Mouse (Mus musculus) MEL-GATA-1-ER (cell line): ENCODE measurements at regions not wholly inside any gene's neighbourhood (a gene's known extent, or its start where the extent isn't known, plus 50 kb on each side); places are given as distances from the start of the nearest gene placed in this dataset.

Experiments used
- DNase-seq: peaks from one replicate; pipeline ENCODE4 v3.0.0-alpha.2; 2012; ENCODE audit warnings: low read depth; ENCODE audit errors: extremely low read depth

DNA sequence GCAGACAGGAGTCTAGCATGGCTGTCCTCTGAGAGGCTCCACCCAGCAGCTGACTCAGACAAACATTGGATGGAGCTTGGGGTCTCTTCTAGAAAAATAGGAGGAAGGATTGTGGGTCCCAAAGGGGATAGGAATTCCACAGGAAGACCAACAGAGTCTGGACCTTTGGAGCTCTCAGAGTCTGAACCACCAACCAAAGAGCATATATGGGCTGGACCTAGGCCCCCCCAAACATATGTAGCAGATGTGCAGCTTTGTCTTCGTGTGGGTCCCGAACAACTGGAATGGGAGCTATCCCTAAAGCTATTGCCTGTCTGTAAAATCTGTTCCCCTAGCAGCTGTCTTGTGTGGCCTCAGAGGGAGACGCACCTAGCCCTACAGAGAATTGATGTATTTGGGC is 50.1 kb upstream of the Cpm start:
- no peak for DNase-seq

DNA sequence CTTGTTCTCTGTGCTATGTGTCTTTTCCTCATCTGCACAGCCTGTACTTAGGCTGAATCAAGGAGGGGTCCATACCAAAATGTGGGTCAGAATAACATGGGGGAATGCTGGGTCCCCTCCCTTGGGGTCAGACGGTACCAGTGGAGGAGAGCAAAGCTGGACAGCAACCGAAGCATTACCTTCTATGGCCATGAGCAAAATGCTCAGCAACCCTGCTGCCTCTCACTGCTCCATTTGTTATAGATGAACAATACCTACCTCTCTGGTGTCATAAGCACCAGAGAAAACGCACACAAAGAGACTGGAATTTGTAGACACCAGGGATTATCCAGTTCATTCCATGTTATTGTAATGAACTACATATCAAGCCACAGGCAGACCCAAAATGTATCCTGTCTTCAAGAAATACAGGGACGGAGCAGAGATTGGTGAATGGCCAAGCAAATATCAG is 50.6 kb upstream of the Cpm start:
- no peak for DNase-seq

DNA sequence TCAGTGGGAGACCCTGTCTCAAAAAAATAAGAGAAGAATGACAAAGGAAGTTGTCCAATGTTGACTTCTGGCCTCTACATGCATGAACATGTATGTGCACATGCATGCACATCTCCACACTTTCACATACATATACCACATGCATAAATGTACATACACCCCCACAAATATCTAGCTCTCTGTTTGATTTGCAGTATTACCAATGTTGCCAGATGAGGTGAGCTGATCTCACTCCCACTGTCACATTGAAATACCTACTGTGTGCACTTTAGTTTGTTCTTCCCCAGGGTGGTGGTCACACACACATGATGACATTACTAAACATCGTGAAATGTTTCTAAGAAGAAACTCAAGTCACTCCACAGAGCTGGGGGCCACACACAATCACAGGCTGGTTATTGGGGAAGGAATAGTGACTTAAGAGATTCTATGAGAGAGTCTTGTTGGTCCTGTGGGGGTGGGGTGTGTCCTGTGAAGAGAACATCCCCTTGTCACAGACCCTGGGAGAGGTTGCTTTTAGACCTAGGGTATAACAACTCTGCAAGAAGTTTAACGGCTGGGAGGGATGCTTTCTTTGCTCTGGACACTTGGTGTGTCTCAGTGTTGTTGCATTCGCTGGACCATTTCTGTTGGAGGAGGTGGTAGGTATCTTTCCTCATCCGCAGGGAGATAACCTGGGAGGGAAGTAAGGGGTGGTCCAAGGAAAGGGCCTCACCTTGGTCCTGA is 51.2 kb upstream of the Cpm start:
- no peak for DNase-seq

DNA sequence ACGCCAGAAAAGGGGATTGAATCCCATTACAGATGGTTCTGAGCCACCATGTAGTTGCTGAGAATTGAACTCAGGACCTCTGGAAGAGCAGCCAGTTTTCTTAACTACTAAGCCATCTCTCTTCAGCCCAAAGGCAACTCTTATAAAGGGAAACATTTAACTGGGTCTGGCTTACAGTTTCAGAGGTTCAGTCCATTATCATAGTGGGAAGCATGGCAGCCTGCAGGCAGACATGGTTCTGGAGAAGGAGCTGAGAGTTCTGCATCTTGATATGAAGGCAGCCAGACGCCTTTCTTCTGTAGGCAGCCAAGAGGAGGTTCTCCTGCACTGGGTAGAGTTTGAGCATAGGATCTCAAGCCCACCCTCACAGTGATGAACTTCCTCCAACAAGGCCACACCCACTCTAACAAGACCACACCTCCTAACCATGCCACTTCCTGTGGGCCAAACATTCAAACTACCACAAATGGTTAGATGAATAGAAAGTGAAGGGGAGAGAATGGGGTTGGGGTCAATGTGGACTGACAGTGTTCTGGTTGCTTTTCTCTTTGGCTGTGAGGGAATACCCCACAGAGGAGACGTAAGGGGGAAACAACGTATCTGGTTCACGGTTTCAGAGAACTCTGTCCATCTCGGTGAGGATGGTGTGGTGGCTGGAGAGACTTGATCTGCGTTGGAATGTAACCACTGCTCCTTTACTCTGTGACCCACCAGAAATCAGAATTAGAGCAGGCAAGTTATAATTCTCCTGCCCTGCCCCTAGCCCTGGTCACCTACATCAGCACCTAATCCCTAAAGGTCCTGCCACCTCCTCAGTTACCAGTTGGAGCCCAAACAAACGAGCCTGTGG is 52.2 kb upstream of the Cpm start:
- no peak for DNase-seq

DNA sequence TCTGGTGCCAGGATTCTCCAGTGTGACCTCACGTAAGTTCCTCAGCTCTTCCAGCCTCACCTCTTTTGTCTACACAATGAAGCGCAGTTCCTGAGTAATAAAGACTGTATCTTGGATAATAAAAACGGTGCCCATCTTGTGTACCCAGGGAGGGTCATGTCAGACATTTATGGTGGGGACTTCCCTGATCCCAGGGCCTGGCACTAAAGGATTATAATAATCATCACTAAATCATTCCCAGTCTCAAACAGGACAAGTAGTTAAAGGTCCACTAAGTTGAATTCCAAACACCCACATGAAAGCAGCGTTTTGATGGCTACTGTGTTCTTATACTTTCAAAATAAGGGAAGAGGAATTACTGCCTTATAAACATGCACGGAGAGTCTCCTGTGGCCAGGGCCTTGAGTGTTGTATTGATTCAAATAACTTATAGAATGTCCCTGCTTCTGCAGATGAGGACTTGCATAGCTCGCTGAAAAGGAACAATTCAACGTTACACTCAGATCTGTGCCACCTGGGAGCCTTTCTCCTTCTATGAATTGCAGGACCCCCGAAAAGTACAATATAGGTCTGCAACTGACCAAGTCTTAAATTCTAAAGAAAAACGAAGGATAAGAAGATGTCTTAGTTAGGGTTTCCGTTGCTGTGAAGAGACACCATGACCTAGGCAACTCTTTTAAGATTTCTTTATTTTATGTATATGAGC is 53.0 kb upstream of the Cpm start:
- DNase-seq = no peak

DNA sequence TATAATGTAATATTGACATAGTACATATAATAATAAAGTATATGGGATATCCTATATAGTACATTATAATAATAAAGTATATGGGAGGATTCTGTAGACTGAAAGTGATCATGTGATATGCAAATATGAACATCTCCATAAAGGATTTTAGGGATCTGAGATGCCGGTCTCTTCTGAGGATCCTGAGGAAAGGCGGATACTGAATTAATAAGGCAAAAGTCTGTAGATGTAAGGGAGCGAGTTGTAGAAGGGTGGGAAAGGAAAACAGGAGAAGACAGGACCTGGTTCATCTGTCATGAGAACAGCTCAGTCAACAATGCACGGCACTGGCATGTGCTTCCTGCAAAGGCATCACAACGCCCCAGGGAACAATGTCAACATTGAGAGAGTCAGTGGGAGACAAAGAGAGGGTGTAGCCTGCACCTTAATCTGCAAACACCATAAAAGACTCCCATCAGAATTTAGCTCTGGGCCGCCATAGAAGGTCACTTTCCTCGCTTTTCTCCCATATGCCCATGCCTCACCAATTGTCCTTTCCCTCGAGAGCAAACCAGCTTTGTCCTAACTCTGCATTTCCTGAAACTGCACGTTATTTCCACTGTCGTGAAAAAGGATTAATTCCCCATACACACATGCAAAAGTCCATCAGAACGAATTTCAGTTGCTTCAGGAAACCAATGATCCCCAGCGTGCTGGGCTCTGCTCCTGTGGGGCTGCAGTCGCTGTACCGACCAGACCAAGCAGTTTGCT is 53.7 kb upstream of the Cpm start:
- DNase-seq = no peak

DNA sequence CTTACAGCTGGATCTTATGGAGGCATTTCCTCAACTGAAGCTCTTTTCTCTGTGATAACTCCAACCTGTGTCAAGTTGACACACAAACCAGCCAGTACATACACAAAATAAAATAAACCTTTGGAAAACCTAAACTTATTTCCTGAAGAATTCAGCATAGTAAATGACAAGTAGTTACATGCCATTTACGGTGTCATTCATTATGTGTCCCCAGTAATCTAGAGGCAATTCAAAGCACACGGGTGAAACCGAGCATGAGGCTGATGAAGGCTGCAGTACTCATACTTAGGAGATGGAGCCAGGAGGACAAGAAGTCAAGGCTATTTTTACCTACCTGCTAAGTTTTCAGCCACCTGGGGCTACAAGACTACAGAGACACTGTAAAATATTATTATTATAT is 54.4 kb upstream of the Cpm start:
- no peak for DNase-seq

DNA sequence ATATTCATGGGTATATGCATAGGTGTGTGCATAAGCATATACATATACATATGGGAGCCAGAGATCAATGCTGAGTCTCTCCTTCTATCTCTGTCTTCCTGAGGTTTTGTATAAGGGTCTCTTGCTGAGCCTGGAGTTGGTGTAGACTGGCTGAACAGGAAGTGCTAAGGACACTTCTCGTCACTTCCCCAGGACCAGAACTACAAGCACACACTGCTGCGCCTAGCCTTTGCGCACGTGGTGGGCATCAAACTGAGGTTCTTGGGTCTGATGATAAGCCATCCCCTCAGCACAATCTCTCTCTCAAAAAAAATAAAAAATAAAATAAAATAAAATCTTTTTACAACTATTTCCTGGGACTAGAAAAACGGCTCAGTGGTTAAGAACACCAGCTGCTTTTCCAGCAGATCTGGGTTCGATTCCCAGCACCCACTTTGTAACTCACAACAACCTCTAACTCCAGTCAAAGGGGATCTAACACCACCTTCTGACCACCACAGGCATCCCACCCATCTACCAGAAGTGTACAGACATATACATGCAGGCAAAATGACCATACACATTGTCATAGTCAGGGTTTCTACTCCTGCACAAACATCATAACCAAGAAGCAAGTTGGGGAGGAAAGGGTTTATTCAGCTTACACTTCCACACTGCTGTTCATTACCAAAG is 55.1 kb upstream of the Cpm start:
- DNase-seq = no peak

DNA sequence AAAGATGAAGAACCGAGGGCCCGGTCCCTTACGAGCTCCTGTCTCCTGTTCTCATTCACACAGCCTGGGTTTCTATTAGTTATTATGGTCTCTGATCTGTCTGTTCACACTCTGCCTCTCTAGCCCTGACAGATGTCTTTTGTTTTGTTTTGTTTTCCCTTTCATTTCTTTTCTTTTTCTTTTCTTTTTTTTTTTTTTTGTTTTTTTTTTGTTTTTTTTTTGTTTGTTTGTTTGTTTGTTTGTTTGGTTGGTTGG is 55.8 kb upstream of the Cpm start:
- DNase-seq = no peak

DNA sequence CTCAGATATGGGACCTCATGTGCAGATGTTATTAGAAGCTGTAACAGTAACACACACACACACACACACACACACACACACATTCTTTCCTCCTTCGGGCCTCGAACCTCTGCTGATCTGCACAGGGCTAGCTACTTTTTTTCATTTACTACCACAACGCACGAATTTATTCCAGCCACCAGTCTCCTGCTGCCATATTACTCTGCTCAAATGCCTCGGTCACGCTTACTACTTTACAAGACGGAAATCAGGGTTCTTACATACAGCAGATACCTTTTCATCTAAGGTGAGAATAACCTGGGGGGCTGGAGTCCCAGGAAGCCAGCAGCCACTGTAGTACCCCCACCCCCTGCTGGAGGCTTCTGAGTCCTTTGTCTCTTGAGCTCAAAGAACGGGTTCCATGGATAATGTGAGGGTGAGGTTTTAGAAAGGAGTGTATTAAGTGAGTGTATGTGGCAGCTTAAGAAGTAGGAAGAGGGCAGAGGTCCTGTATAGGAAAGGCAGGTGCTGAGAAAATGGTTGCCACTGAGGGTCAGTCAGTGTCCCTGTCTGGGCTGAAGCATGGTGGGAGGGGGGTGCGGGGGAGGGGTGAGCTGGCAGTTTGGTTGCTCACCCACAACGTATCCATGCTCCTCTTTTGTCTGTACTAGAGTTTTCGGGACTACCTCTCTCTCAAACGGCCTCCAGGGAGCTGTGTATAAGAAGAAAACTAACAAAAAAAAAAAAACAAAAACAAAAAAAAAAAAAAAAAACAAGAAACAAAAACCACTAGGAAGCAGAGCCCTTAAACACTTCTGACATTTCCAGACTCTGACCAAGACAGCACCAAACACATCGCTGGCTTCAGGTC is 56.3 kb upstream of the Cpm start:
- no peak for DNase-seq

DNA sequence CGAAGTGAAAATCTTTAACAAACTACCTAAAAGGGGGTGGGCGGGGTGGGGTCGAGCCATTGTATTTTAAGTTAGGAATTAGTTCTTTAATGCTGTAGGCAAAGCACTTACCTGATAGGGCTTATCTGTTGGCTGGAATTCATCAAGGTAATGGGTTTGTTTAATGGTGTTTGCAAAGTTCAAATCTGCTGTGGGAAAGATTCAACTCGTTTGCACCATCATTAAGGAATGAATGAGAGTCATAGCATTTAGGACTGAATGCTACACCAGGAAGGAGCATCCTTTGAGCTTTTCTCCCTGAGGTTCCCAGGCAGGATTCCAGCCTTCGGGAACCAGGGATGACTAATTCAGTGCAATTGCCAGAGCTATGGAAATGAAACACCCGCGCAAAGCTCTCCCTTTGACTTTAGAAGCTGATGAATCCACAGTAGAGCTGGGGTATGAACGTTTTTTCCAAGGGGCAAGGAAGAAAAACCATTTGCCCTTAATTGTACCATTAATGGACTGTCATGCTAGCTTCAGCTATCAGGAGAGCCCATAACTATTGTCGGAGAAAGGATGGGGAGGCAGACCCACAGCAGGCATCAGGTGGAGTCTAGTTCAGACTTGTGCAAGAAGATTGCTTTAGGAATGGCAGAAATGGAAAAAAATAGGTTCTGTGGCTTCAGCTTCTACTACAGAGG is 57.3 kb upstream of the Cpm start:
- DNase-seq = no peak

DNA sequence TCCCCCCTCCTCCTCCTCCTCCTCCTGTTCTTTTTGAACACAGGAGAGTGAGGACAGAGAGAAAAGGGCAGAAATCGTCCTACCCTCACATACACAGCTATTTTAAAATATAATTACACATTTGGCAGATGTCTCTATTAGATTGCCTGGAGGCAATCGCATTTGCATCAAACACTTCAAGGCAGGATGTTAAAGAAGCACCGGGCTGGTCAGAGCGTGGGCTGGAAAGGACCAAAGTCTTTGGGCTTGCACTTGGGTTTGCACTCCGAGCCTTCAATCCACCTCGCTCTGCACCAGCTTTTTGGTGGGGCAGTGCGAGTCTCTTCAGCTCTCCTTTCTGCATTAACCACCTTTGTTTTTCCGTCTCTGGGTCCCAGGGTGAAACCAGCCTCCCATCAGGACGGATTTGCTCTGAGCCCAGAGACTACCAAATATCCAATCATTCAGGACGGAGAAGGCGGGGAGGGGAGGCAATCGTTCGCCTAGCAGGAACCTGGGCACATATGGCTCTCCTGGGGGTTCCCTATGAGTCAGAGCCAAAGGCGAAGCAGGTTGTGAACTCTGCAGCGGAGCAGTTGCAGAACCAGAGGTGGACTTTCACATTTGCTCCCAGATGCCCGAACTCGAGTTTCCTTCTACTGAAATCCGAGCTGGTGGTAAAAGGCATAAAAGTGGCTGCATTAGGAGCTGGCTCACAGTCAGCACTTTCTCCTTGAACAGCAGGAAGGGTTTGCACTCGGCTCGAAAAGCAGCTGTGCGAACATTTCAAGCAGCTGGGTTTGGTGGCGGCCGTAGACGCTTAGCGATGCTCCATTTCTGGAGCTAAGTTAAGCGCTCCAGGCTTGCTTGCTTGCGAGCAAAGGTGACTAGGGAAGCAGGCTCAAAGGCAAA is 58.1 kb upstream of the Cpm start:
- DNase-seq = no peak

DNA sequence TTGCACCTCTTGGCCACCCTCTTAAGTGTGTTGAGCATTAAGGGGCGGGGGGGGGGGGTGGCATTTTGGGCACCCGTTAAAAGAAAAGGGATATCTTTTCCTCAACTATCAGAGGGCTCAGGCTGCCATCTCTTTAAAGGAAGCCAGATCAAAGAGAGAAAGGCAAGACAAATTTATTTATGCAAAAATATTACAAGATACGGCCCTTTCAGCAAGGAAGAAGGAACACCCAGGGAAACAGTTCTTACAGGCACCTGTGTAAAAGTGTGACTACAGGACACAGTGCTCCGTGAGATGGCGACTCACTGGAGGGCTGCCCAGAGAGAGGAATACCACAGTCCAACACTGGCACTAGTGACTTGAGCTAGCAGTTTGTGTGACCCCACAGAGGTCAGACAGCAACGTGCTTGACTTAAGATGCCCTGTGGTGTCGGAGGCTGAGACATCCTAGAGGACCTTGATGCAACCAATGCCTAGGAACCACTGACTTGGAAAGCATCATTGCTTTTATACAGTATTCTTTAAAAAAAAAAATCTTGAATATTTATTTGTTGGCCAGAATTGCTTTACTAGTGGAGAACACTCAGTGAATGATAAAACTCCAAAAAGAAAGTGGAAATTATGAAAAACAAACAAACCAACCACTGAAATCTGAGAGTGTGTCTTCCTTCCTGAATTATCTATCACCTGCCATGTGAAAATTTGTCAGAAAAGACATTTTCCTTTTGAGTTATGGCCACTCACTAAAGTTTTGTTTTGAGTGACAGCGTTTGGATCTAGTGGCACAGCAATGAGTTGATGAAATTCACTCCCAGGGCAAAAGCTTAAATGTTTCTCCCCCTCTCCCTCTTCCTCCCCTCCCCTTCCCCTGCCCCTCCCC is 59.0 kb upstream of the Cpm start:
- DNase-seq = no peak

DNA sequence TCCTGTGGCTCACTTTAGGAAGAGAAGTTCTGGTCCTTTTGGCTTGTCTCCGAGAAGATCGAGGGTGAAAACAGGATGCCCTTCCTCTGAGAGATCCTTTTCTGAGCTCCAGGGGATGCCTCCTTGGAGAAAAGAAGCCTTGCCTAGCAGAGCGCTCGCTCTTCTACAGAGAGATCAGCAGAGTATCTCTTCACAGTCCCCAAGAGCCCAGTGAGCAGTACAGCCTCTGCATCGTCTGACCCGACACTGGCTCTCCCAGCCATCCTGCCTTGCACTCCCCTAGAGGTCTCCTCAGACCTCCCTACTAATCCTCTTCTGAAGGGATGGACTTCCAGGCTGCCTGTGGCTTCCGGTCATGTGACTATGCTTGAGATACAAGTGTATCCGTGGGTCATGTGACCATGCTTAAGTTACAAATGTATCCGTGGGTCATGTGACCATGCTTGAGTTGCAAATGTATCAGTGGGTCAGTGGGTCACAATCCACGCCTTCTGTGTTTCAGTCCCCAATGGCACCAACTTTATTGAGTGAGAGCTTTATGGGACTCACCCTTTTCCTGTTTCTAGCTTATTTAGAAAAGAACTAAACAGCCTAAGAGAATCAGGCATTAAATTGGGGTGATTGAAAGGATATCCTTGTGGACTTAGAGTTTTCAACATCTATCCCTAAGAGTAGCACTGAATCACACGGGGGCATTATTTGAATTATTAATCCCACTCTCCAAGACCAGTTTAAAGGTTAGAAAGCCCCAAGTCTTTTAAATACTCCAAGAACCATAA is 59.8 kb upstream of the Cpm start:
- no peak for DNase-seq

DNA sequence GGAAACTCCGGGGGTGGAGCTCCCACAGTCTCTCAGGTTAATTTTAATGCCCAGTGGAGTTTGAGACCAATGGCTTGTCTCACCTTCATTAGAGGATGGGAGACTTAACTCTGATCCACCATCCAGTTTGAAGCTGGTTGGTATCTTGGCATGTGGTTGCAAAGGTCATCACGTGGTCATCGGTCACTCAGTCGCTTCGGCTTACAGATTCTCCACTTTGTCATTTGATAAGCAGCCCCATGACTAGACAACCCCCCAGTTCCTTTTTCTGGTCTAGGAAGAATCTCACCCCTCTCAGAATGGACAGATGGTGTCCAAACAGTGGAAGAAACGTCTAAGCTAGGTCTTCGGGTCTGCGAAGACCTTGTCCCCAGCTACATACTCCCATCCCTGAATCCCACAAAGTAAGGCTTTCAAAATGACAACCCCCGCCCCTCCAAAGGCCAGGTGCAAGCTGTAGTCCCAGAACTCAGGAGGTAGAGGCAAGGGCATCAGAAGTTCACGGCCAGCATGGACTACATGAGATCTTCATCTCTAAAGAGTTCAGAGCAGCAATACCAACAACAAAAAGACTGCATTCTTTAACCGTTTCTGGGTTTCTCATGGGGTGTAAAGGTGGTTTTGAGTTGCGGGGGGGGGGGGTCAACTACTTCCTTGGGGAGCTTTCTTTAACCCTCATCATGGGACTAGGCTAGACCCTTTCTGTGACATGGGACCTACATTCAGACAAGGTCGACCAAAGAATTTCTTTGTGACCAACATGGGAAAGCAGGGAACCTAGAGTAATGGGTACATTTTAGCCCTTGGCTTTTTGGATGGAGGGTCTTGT is 60.6 kb upstream of the Cpm start:
- DNase-seq = no peak

DNA sequence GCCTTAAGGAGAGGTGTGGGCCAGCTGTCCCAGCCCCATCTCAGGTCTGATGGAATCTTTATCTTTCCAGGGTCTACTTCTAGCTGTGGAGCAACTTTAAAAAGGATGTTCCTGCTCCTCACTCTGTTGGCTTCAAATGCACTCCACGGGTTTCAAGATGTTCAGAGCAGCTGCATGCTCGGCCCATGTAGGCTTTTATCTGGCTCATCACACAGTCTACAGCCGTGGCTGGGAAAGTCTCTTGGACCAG is 61.2 kb upstream of the Cpm start:
- DNase-seq = no peak
